Mouse (Mus musculus): ENCODE results near the gene Sumo2.
"Not testable (repeated sequence)": the region's sequence is repeated elsewhere in the genome, so short reads cannot be mapped to it uniquely, and the experiment has no call there.

The Sumo2 gene

DNA sequence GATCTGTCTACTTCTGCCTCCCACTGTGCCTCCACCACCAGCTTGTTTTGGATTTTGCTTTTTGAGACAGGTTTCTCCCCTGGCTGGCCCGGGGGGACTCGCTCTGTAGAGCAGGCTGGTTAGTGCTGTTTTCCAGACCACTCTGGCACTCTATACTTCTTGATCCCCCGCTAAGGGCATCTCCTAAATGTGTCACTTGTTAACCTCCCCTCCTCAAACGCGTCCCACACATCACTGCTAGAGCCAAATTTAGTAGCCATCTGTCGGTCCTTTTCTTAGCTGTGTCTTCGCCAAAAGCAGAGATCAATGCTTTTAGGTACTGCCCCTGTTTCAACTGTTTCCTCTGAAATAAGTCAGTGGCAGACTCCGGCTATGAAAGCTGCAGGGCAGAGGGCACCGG, 17.4 kb downstream of the Sumo2 start:
- DNase-seq = peak; percentile 32

DNA sequence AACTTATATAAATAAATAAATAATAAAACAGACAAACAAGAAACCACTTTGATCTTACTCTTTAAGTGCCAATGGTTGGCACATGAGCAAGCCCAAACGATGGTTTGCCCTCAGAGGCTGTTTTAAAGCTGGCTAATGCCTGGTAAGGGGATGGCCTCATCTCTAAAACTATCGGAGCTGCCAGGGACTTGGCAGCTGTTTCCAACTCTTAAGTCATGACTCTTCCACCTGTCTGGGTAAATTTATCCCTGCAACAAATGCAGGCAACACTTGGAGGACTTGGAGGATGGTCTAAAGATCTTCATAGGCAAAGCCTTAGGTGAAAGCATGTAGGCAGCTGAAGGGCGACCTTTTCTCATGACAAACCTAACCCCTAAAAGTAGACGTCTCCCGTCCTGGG, 19.1 kb downstream of the Sumo2 start:
- DNase-seq = no peak

DNA sequence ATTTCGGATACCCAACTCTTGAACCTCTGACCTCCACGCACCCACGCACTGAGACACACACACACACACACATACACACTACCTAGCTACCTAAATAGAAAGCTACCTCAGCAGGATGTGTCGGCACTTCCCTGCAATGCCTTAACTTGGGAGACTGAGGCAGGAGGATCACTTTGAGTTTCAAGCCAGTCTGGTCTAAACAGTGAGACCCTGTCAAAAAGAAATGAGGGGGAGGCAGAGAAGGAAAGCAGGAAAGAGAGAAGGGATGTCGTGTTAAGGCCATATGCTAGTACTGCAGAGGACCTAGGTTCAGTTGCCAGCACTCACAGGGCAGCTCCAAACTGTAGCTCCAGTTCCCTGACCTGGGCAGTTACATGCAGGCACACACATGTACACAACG, 21.1 kb downstream of the Sumo2 start:
- no peak for DNase-seq

DNA sequence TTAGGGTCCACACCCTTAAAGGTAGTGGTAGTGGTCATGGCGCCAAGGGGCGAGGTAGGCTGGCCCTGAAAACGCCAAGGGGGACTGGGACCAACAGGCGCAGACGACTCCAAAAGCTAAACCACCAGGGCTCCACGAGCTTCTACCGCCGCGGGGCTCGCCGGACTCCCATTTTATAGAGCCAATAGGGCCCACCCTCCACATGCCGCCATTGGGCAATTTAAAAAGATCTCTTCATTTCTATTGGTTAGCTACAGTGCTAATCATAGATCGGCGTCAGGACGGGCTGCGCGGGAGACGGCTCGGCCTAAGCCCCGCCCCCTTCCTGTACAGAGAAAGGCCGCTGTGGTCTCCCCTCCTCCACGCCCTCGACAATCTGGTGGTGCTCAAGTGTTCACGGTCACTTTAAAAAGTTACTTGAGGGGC, 21.8 kb downstream of the Sumo2 start, which contains the start of gene Jpt1:
TSS of gene Jpt1 (minus strand) at position 150 of the 426 bp plus-strand sequence.
- peak; percentile 98 for DNase-seq

DNA sequence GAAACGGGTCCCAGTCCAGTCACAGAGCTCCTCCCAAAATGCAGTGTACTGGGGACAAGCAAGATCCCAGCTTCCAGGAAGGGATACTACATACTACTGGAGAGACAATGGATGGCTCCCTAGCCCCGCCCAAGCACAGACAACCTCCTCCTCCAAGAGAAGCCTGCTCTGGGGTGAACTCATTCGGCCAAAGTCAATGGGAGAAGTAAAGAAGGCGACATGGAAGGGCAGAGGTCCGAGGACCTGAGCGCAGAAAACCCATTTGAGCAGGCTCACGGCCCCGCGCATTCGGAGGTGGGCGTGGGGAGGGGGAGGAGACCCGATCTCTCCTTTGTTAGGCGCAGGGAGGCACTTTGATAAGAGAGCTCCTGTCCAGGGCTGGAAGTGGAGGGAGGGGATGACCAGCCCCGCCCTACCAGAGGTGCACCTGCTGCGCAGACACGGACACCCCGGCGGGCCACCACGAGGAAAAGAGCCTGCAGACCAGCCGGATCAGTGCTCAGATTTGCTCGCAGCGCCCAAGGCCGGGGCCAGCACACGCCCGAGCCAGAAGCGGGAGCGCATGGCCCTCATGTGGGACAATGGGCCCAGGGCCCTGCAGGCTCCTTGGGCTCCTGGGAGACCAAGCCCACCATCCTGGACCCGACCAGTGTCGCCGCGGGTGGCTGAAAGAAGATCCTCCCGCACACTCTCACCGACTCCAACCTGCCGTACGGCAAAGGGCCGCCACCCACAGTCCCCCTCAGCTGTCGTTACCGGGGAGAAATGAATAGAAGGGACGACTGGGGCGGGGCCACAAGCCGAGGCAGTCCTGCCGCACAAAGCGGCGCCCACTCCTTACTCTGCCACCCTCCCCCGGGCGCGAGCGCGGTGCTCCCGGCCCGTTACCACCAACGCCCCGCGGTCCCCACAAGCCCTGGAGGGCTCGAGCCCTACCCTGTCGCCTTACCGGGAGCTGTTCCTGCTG, 22.5 kb downstream of the Sumo2 start:
- peak; percentile 46 for DNase-seq

DNA sequence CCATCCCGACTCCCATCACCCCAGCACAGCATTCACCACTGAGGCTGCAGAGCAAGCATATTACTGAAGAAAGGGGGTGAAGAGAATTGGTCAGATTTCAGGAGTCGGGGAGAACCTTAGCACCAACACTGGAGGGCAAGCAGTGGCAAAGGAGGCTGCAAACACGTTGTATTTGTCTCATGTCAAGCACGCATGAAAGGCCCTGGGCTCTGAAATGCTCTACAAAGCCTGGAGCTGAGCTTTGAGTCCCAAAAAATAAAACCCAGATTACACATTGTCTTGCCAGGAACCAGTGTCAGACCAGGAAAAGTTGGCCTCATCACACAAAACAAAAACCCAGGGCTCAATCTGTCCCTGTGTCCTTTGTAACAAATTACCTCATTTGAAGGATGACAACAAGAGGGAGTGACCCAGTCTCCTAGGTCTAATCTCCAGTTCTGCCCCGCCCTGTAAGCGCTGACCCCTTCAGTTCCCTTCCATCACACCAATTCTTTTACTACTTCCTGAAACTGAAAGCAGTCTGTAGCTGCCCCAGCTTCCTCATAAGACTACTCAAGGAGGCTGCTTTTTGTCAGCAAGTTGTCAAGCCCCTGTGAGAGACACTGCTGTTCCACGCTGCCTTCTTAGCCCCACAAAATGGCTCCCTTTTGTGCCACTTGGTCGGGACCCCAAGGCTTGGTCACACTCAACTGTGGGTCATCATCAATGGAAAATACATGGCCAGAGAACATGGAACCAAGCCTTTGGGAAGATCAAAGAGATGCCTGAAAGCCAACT, 23.5 kb downstream of the Sumo2 start:
- no peak for DNase-seq

DNA sequence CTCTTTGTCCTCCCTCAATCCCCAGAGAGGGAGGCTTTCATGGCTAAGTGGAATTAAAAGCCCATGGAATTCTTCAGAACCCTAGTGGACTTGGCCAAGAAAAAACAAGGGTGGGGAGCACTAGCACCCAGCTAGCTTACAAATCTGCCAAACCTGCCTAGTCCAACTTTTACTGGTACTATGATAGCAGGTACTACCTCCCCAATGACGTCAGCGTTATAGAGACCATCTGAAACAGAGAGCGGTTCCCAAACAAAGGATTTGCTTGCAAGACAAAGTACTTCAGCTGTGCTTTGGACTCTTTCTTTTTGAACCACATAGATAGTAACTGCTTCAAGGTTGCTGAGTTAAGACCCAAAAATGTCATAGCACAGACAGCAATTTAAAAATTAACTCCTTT, 24.1 kb downstream of the Sumo2 start:
- DNase-seq = no peak

DNA sequence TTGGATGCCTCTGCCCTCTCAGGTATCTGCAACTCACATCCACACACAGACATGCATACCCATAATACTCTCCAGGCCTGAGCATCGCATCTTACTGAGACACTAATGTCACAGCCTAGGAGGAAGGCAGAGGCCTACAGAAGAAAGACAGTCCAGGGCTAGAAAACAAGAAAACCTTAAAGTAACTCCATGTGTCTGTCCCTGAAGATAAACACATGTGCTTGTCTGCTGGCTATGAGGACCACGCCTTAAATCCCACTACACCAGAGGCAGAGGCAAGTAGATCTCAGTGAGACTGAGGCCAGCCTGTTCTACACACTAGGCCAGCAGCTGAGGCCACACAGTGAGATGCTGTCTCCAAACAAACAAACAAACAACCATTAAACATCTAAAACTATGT, 25.0 kb downstream of the Sumo2 start:
- DNase-seq = no peak

DNA sequence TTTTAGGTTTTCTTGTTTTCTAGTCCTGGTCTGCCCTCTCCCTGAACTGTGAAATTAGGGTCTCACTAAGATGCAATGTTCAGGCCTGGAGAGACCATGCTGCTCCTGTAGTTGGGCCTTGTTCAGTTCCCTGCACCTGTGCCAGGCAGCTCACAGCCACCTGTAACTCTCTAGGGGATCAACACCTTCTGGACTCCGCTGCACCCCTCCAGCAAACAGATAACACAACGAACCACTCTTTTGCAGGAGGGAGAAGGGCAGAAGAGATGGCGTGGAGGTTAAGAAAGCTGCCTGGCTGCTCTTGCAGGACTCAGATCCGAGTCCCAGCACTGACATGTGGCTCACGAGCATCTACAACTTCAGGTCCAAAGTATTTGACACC, 25.6 kb downstream of the Sumo2 start:
- DNase-seq = no peak

DNA sequence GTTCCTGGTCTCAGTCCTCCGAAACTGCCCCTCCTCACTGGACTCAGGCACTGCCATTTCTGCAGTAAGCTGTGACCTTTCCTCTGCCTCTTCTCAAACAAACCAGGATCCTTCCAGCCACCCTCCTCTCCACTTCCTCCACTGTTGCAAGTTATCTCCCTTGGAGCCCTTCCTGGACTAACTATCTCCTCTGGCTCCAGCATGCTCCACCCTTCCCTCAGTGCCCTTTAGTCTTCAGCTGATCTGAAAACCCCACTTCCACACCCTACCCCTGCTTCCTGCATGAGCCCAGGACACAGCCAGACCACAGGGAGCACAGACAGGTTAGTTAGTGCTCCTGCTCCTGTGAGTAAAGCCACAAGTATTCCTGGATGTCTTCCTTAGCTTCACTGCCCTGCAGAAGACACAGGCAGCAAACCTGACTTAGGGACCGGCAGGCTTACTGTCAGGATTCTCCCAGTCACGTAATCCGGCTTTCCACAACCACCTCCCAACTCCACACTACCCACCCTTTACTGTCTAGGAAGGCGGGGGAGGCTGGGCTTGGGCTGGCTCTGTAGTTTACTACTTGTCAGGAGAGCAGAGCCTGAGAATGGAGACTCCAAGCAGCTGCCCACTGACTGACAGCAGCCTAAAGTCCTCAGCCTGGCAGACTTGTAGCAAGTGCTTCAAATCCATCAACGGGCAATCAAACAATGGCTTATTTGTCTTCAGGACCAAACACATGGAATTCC, 26.1 kb downstream of the Sumo2 start:
- no peak for DNase-seq

DNA sequence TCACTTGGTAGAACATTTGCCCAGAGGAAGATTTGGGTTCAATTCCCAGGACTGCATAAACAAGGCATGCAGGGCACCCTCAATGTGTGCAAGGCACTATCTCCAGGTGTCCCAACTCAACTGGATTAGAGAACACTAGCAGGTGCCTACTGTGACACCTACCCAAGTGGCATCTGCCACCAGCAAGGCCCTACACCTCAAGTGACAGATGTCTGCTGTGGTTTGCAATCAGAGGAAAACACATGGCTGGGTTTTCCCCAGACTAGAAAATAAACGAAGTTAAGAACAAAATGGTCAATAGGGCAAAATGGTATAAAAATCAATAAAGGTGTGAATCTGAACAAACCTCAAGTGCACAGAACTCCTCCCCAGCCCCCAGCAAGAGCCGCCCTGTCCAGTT, 28.0 kb downstream of the Sumo2 start:
- no peak for DNase-seq

DNA sequence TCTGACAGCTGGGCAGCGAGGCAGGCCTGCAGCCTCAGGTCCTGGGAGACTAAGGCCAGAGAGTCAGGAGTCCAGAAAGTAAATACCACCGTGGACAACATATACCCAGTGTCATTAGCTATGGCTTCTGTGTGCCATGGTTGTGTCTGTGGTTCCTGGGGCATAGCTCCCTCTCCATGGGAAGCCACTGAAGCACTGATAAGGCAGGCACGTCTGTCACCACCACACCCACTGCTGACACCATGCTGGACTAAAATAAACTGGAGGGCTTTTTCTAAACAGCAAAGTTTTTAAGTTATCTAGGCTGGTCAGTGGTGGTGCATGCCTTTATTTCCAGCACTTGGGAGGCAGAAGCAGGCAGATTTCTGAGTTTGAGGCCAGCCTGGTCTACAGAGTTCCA, 29.5 kb downstream of the Sumo2 start:
- DNase-seq = no peak

DNA sequence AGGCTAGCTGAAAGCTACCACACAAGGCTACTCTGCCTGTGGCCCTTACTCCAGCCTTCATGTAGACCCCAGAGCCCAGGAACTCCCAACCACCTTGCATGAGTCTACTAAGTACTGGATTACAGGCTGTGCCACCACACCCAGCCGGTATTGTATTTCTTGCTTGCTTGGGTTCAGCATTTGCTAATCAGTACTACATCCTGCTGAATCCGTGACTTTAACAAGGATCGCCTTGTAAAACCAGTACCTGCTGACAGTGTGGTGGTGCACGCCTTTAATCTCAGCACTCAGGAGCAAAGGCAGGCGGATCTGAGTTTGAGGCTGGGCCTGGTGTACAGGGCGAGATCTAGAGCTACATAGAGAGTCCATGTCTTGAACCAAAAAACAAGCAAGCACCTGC, 33.4 kb downstream of the Sumo2 start:
- DNase-seq = no peak

DNA sequence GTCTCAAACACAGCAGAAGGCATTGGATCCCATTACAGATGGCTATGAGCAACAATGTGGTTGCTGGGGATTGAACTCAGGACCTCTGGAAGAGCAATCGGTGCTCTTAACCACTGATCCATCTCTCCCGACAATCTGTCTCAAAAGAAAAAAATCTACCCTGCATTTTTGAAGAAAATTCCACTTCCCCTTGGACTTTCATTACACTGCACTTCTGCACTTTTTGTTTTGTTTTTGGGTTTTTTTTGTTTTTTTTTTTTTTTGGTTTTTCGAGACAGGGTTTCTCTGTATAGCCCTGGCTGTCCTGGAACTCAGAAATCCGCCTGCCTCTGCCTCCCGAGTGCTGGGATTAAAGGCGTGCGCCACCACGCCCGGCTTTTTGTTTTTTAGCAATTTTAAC, 39.5 kb downstream of the Sumo2 start:
- DNase-seq = not testable (repeated sequence)

DNA sequence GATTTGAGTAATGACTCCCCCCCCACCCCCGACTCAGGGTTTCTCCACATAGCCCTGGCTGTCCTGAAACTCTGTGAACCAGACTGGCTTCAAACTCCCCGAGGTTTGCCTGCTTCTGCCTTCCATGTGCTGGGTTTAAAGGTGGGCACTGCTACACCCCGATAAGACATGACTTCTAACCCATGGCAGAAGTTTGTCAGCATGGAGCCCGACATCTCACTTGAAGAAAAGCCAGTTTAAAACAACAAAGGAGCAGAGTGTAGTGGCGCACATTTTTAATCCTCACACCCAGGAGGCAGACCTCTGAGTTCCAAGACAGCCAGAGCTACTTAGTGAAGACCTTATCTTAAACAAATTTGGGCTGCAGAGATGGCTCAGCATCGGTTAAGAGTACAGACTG, 43.7 kb downstream of the Sumo2 start:
- no peak for DNase-seq

DNA sequence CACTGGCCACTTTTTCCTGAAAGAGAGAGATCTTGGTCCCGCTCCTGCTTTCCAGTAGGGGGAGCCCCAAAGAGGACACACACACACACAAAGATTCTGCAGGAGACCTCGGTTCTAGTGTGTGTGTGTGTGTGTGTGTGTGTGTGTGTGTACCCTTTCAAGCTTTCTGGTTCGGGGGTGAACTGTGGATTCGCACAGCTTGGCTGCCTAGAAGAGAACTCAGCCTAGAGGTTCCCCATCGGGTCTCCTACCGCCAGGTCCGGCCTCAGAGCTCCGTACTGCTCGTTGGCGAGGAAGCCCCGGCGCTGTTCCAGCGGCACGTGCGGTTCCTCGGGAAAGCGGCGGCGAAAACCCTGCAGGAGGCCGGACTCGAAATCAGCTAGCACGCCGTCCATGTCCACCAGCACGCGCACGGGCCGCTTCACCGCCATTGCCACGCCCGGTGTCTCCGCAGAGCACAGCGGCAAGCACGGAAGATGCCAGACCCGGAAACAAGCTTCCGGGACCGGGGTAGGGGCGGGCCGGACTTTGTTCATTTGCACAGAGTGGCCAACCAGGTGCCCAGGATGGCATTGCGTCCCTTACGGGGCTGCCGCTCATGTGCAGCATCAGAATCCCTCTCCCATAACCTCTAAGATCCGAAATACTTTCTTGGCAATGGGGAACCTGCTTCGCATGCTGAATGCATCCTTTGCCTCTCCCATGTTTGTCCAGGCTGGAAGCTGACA, 44.6 kb downstream of the Sumo2 start, which contains the start of gene Nt5c:
TSS of gene Nt5c (minus strand) at position 507 of the 728 bp plus-strand sequence.
- DNase-seq = peak; percentile 80

DNA sequence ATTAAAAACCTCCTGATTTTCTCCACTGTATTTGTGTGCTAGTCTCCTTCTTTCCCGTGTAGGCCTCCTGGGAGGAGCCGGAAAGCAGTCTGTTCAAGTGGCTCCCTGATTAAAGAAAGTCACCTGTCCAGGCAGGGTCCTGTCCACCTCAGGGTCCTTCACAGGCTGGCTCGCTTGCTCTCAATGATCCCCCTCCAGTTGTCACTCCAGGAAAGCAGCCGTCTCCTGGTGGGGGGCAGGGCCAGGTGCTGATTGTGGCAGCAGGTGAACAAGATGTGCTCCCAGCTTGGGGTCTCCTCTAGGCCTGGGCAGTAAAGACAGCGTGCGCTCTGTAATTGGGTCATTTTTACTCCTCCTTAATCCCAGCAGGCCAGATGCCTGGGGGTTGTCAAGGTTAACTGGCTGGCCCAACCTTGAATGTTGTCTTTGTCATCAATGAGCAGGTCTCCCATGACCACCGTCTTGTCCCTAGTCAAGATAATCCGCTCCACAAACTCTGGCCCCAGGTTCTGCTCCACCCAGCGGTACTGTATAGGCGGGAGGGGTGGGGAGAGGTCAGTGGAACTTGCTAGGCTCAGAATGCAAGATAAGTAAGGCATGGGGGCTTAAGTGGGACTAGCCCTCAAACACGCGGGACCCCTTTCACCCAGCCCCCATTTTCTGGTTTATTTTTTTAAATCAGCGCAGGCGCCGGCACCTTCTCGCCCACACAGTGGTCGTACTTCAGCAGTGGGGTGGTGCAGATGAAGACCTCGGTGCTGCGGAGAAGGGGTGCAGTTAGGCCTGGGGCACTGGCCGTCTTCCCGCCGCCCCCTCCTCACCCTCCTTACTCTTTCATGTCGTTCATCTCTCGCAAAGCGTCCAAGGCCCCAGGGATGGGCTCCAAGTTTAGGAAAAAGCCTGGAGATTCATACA, 45.4 kb downstream of the Sumo2 start:
- no peak for DNase-seq

DNA sequence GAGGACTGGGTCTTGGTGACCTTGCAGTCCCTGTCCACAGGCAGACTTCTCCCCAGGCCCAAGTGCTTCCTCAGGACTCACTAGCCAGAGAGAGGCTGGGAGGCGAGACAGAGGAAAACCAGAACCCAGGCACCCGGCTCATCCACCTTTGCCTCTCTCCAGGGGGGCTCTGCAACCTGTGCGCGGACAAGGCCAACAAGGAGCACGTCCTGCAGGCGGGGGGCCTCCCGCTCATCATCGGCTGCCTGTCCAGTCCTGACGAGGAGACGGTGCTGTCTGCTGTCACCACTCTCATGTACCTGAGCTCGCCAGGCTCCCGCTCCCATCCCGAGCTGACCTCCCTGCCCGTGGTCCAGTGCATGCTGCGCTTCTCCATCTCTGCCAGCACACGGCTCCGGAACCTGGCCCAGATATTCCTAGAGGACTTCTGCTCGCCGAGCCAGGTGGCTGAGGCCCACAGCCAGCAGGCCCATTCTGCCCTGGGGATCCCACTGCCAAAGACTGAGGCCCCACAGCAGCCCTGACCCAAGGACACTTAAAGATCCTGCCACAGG, 47.4 kb downstream of the Sumo2 start:
- peak; percentile 65 for DNase-seq

DNA sequence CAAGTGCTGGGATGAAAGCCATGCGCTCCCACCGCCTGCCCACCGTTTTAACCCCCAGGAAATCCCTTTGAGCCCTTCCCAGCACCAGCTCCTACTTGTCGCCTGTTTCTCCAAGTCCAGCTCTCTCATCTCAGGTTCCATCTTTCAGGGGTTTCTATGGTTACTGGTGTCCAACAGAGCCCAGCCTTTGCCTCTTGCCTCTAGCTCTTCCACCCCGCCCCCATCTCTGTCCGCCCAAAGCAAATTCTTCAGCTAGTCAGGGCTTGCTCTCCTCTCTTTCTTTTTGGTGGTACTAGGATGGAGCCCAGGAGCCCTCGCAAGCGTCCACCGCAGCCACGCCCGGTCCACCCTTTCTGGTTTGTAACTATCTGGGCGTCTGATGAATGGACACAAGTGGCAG, 50.9 kb downstream of the Sumo2 start:
- no peak for DNase-seq

DNA sequence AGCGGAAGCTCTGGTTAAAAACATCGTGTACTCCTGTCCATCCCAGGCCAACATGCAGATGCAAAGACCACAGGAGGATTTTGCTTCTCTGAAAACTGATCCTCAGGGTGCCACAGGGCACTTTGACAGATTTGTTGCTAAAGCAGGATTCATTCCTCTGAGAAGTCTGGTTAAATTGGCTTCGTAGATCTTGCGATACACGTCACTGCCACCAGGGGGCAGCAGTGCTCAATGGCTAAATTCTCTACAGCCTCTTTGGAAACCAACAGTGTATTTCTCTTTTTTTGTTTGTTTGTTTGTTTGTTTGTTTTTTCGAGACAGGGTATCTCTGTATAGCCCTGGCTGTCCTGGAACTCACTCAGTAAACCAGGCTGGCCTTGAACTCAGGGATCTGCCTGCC, 52.4 kb downstream of the Sumo2 start:
- peak; percentile 83 for DNase-seq

DNA sequence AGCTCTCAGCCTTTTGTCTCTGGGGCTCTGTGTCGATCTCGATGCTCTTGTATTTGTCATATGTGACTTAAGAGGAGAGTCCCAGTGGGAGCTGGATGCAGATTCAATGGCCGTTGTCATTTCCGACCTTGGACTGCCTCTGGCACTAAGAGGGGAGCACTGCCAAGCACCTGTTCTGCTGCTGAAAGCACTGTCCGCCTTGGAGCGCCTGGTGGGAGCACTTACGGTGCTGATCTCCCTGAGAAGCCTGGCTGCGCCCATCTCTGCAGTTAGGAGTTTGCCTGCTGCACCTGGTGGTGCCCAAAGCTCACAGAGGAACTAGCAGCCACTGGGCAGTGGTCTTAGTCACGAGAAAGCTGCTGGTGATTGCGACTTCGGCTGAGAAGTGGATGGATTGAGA, 52.8 kb downstream of the Sumo2 start:
- no peak for DNase-seq
